Mouse (Mus musculus): Measurements from ENCODE around the gene Scamp2.

GRCm38 (mm10) chr9:57625674-57626500 lies 65.1 kb downstream of the Scamp2 start:
- TF ChIP-seq CTCF (IDR thresholded peaks at IDR 0.05; ENCODE audit: control insufficient read depth, insufficient read depth, low read length) = no peak
- TF ChIP-seq POLR2A (IDR thresholded peaks at IDR 0.05; ENCODE audit: borderline replicate concordance, control insufficient read depth, low read depth, low read length) = no peak
